Mouse (Mus musculus): ENCODE measurements around the gene Nck2.

Nck2 gene

DNA sequence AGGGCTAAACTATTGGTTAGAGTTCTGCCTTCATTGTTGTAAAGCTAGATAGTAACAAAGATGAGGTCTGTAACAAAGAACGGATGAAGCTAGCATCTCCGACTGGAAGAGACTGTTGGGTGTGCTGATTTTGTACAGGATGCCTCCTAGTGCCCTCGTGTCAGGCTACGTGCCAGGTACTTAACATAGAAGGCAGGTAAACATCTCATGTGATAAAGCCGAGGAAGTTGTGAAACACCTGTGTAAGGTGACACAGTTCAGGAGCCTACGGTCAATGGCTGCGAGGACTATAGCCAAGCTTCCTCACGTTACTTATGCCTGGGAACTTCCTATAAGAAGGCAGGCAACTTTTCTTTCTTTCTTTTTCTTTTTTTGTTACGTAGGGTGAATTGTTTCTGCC lies at the start of gene Nck2:
Gene Nck2, plus strand, starts transcription at position 49 of the 400 bp plus-strand sequence.
- no peak for DNase-seq (ENCODE audit: low spot score)

DNA sequence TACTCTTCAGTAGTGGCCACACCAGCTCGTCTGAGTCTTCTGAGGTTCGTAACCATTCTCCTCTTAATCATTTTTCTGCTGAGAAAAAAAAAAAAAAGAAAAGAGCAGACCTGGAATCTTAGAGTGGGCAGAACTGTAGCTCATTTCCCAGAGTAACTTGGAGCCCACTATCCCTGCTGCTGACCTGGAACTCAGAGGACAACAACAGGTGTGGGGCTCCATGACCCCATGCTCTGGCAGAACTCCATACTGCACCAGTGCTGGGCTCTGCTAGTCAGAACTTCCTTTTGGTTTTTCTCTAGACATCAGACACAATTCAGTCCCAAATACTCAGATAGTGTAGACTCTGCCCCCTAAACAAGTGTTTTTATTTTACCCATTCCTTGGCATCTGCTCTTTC lies 49.3 kb upstream of the Nck2 start:
- no peak for DNase-seq (ENCODE audit: low spot score)

DNA sequence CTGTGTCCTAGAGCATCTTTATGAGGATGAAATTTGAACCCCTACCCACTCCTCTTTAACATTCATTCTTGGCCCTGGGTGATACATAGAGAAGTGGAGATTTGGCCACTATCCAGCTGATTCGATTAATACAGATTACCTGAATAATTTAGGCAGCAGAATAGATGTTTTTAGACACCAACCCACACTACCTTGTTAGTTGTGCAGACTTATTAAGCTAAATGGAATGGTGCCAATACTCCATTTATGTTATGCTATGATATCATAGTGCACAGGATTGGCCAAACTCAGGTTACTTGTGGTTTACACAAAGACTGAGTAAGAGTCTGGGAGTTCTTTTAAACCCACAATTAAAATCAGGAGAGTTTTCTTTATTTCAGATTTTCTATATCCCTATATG lies 48.6 kb upstream of the Nck2 start:
- DNase-seq (ENCODE audit: low spot score): no peak

DNA sequence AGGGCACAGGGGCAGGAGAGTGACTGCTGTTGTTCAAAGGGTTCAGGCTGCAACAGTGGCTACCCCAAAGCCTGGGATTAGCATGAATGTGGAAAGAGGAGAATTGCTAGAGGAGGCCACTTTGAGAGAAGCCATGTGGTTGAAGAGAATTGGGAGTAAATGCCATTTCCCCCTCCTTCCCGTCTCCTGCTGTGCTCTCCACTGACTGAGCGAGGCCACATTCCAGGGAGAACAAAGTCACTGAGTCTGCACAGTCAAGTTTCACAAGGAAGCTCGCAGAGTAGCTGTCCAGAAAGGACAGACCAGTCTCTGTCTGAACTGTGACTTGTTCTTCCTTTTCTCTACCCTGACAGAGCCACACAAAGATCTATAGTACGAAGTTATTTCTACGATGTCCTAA lies 47.9 kb upstream of the Nck2 start:
- DNase-seq (ENCODE audit: low spot score): no peak

DNA sequence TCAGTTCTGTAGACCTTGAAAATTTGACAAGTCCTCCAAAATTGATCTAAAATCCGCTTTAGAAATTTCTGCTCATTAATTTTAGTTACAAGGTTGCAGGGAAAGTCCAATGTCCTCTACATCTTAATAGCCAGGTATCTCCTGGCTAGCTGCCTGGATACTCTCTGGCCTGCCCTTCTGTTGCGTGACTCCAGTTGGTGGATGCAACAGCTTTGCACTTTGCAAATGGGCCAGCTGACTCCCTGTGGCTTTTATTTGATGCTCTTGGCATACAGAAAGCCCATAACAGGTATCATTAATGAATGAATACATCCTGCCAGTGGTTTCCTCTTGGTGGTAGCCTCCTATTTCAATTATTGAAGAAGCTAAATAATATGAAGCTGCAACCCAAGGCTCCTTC lies 47.3 kb upstream of the Nck2 start:
- DNase-seq (ENCODE audit: low spot score): no peak

DNA sequence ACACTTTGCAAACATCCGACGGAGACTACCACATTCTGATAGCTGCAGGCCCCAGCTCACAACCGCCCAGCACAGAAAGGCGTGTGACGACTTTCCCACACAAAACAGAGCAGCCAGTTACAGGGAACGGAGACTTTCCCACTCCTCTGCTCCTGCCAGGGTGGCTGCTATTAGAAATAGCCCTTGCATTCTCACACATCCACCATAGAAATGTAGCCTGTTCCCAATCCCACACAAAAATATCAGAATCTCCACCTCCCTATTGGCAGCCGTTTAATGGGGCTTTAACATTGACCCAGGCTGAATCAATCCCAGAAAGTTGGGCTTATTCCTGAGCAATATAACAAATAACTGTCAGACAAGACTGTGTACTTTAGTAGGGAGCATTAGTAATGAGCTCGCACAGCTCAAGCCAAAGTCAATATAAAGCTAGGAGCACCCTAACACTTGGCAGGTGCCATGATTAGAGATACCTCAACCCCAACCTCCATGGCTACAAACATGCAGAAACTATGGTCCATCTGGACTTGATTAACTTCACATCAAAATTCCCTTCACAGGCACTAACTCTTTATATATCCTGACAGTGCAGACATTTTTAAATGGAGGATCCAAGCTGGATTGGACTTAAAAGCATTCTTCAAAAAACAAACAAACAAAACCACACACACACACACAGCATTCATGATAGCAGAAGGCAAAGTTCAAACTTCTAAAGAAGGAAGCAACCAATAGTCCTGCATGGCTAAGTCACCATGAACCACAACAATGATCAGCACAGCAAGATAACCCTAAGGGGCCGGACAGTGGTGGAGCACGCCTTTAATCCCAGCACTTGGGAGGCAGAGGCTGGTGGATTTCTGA lies 45.4 kb upstream of the Nck2 start:
- DNase-seq (ENCODE audit: low spot score): no peak

DNA sequence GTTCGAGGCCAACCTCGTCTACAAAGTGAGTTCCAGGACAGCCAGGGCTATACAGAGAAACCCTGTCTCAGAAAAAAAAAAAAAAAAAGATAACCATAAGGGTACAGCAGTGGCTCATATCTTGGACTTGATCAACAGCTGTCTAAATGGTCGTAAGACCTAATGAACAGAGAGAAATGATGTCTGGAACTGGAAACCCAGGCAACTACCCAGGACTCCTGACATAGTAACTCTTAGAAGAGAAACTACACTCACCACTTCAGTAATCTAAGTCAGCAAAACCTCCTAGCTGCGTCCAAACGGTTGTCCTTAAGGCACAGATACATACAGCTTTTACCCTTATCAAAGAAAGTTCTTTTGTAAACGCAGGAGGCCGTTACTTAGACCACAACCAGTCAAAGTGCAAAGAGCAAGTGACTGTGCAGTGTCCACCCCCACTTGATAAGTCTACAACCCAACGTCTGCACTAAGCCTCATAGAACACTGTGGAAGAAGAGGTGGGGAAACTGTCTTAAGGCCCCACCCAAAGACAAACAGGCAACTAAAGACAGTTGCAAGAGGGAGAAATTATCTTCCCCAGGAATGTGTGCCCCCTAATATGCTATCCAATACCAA lies 44.7 kb upstream of the Nck2 start:
- DNase-seq (ENCODE audit: low spot score): no peak

DNA sequence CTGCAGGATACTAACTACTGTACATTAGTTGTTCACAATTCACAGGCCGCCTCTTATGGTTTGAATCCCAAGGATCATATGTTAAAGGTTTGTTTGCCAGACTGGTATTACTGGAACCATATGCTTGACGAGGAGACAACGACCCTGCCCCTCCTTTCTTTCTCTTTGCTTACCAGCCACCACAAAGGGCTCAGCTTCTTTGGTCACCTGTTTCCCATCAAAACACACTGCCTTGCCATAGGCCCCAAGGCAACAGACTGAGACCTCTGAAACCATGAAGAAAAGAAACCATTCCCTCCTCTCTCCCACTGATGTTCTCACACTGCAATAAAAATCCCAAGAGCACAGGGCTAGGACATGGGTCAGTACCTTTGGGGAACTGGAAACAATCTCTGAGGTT lies 43.7 kb upstream of the Nck2 start:
- no peak for DNase-seq (ENCODE audit: low spot score)

DNA sequence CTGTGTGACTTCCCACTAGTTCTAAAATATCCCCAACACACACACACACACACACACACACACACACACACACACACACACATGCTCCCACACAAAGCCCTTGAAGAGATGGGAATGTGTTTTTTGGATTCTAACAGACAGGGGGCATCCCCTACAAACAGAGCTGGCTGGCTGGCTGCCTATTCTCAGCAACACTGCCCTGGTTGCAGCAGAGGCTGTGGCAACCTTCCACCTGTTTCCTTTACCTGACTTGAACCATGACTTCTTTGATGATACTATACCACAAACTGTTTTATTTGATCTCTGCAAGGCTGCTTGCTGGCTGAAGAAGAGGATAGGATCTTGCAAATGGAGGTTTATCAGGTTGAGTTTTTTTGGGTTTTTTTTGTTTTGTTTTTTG lies 41.0 kb upstream of the Nck2 start:
- no peak for DNase-seq (ENCODE audit: low spot score)

DNA sequence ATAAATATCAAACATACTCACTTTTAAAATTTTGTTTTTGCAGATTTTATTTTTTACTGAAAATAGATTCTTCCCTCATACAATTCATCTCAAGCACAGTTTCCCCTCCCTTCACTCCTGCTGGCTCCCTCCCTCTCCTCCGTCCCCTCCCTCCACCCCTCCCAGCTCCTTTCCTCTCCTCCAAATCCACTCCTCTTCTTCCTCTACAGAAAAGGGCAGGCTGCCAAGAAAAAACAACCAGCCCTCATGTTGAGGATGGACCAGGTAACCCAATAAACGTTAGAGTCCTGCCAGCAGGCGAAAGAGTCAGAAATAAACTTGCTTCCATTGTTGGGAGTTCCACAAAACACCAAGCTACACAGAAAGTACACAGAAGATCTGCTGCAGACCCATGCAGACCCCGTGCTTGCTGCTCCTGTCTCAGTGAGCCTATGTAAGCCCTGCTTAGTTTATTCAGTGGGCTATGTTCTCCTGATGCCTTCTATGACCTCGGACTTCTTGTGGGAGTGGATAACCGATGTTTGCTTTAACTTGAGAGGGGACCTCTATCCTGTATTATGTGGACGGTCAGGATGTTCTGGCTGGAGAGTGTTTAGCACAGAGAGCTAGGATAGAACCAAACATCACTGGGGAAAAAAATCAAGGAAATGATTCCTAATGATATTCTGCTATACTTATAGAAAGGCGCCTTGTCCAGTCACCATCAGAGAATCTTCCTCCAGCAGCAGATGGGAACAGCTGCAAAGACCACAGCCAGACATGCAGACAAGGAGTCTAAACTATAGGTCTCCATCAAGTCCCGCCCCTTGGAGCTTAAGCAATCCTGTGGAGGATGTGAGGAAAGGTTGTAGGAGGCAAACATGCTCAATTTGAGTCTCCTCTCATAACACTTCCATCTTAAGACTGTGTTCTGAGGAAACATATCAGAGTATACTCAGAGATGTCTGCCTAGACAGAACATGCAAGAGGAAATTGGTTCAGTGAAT lies 39.4 kb upstream of the Nck2 start:
- no peak for DNase-seq (ENCODE audit: low spot score)

DNA sequence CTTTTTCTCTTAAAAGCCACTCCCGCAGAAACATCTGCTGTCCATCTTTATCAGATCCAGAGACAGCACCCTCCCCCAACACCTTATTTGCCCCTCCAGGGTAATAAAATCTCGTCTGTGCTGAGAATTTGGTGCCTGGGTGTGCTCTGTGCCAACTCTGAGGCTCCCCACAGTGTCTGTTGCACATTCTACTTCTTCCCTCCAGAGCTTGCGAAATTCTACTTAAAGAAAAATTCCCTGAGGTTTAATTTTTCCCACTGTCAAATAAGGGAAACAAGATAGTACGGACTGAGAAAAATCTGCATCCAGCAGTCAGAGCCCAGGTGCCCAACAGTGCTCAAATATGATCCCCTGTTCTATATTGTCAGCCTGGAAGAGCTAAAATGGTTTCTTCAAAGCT lies 35.4 kb upstream of the Nck2 start:
- no peak for DNase-seq (ENCODE audit: low spot score)

DNA sequence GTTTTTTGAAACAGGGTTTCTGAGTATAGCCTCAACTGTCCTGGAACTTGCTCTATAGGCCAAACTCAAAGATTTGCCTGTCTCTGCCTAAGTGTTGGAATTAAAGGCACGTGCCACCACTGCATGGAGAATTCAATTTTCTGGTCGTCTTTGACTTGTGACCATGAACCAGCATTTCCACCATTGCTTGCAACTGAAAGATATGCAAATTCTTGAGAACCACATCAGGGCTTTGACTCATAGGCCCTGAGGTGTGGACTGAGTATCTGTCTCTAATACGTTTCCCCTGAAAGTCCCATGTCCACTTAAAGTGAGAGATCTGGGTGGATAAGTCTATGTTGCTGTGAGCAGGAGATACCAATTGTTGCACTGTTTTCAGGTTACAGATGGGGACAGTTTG lies 31.6 kb upstream of the Nck2 start:
- no peak for DNase-seq (ENCODE audit: low spot score)

DNA sequence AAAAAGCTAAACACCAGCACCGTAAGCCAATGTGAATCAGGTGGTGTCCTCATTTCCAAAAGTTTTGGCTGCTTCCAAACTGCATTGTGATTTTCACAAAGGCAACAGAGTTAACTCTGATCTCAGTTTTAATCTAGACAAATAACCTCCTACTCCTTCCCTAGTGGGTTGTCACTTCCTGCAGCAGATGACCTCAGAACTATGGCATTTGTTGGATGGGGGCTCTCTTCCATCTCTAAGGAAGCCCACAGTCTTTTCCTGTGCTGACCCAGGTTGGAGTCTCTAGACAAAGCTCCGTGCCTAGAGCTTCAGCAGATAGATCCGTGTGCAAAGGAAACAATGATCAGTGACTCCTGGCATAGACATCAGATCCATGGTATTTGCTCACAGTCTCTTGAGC lies 31.1 kb upstream of the Nck2 start:
- no peak for DNase-seq (ENCODE audit: low spot score)

DNA sequence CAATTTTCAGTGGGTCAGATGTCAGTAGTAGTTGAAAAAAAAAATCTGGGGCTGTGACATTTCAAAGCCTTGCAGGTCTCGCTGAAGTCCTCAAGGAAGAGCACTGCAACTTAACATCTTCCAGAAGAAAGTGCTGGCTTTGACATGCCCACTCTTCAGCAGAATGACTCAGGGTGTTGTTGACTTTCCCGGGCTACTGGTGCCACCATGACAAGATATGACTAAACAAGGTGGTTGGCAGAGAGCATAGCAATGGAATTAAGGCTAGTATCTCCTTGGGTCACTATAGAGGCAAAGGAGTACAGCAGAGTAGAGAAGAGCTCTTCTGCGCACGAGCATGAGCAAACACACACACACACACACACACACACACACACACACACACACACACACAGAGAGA lies 30.6 kb upstream of the Nck2 start:
- no peak for DNase-seq (ENCODE audit: low spot score)

DNA sequence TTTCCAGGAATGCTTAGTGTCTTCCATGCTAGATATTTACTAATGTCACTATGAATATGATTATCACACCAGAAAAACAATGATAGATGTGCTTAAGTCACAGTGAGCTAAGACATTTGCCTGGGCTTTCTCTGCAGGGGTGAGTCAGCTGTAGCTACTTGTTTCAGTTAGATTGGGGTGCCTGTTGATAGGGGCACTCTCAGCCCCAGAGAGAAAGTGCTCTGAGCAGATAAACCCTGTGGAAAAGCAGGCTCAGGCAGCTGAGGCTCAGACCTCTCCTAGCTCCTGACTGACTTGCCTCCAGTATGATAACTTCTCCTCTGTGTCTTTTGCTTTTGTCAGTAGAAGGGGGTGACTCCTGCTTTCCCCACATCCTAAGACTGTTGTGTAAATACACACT lies 30.2 kb upstream of the Nck2 start:
- no peak for DNase-seq (ENCODE audit: low spot score)

DNA sequence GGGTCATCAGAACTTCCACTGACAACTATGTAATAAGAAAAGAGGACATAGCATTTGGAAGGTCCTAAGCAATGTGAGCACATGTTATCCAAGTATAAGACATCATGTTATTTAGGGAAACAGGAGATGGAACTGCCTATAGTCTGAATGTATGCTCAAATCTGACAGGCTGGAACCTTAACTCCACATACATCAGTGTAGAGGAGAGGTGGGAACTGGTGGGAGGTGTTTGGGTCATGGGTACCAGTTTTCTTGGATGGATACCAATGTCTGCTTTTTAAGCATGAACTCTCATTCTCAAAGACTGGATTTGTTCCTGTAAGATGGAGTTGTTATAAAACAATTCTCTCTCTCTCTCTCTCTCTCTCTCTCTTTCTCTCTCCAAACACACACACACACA lies 29.4 kb upstream of the Nck2 start:
- no peak for DNase-seq (ENCODE audit: low spot score)

DNA sequence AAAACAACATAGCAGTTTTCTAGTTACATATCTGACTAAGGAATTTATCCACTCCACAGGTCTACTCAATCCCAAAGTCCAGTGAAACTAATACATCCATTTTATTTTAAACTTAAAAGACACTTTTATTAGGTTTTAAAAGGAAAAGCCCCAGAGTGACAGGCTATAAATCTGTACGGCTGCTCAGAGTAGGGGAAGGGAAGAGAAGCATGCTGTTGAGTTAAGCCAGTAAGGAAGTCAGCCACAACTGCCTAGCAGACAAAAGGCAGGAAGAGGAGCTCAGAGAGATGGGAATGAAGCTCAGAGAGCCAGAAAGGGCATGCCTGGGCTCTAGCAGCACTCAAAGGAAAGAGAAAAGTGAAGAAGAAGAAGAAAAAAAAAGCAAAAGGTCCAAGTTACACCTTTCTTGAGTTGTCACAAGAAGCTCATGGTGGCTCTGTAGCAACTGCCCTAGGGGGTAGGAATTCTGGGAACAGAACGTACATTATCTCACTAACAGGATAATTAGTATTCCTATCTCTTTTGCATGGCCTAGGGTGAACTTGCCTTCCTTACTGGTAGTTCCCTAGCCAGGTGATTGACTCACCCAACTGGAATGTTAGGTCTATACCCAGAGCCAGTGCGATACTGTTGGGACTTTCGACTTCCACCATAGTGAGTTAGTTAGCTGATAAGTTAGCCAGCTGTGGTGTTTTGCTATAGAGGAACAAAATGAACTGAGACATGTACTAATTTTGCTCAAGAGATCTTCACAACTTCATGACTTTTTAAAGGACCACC lies 21.2 kb upstream of the Nck2 start:
- DNase-seq (ENCODE audit: low spot score): no peak

DNA sequence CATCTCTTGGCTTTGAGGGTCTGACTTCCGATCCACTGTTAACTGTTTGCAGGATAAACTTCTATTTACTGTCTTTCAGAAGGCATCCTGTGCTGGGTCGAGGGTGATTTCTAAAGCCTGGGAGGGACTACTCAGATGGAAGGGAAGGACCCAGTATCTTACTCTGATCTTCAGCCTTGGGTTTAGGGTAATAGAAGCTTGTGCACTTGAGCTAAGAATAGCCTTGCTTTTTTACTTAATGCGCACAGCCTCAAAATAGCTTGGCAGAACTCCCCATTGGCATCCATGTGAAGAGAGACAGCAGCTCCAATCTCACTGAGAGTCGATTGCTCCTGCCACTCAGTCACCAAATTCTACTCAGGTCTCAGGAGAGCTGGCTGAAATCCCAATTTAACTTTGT lies 17.9 kb upstream of the Nck2 start:
- no peak for DNase-seq (ENCODE audit: low spot score)

DNA sequence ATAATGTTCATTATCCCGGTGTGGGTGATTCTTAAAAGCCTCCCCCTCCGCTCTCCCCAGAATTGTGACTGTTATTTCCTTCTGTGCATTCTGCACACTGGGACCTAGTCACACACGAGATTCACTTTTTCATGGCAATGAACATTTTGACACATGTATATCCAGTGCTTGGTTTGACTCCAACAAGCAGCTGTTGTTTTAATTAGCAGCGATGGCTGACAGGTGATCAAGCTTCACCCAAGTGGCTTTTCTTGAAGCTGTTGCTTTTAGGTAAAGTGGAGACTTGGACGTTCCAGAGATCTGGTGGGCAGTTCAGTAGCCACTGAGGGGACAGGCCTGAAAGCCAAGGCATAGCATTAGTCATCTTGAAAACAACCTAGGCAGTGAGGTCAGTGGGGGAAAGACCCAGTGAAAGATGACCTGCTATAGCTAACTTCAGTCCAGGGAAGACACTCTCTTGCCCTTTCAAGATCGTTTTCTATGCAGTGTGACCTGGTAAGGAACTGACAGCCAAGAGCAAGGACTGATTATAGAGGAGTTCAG lies 17.3 kb upstream of the Nck2 start:
- DNase-seq (ENCODE audit: low spot score): no peak

DNA sequence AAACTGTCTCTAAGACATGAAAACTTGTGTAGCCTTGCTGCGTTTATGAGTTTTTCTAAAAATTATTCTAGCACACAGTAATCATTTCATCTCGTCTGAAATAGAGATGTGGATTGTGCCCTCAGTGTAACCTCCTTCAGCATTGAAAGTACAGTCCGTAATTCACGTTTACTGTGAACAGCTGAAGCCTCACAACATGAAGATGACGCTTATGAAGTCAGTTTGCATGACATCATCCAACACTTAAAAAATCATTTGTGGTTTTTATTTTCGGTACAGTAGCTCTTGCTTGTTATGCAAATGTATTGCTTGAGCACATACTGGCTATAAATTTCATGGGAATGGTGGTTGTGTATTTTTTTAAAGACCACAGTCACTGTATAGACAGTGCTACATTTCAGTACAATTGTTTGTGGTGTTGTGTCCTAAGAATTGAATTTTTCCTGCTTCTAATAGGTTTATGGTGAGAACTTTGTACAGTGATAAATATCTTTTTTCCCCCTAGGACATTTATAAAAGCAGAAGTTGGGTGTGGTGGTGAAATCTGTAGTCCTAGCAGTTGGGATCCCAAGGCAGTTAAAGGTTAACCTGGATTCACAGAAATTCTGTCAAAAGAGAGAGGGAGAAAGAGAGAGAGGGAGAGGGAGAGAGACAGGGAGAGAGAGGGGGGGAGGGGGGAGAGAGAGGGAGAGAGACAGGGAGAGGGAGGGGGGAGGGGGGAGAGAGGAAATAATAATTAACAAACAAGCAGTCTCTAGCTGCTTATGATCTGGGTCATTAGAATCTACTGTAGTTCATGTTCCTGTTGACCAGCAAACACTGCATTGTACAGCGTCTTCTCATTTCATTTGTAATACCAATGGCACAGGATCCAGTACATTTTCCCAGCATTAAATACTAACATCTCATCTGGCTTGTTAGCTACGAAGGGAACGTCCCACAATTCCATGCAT lies 14.2 kb upstream of the Nck2 start:
- no peak for DNase-seq (ENCODE audit: low spot score)

Data from ovary, postnatal 36 days (tissue).